Mouse (Mus musculus): ENCODE data around the gene Scarb1. TPM values are rescaled to one million over a fixed set of nuclear protein-coding genes. Genes with fewer than 3 reads are reported as not detected.

Gene Scarb1
- polyA plus RNA-seq, 1 experiment from 2014 or later = 50.8 TPM

DNA sequence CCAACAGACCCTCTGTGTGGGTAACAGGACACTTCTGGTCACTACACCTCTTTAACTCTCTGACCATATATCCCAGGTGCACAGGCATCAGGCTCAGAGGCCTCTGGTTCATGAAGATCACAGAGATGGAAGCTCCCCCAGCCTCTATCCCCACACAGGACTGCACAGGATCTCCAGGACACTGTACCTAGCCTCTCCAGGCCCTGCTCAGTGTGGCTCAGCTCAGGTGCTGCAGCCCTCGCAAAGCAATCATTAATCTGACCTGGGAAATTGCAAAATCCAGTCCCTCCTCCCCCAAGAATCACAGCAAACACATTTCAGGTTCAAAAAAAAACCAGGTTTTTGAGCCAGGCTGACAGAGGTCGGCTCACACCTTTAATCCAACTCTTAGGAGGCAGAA lies 29.9 kb downstream of the Scarb1 start:
- no peak overlapping the region for H3K27ac ChIP-seq (ENCODE audit: low read depth)
- WGBS = 67% methylated on average over 2 of the region's 2 CpGs
- no peak overlapping the region for H3K9ac ChIP-seq (ENCODE audit: low read length)
- no peaks in the 10 kb centered on the region for H3K9me3 ChIP-seq (ENCODE audit: control insufficient read depth, low read length)
- ATAC-seq (replicated peaks; ENCODE audit: low FRiP score, low TSS enrichment, low read depth) (no peak), DNase-seq (ENCODE audit: low spot score) (no peak)
- no peak overlapping the region for H3K4me2 ChIP-seq (ENCODE audit: low read length)
- H3K36me3 ChIP-seq (ENCODE audit: control insufficient read depth, insufficient read depth, low read length) = no peaks in the 10 kb centered on the region
- H3K4me1 ChIP-seq (replicated peaks; ENCODE audit: control insufficient read depth, insufficient read depth, low read length) = no peaks in the 10 kb centered on the region
- no peak overlapping the region for H3K4me3 ChIP-seq (ENCODE audit: low read depth, low read length)
- no peaks in the 10 kb centered on the region for H3K27me3 ChIP-seq (replicated peaks; ENCODE audit: control insufficient read depth, insufficient read depth, low read length)

DNA sequence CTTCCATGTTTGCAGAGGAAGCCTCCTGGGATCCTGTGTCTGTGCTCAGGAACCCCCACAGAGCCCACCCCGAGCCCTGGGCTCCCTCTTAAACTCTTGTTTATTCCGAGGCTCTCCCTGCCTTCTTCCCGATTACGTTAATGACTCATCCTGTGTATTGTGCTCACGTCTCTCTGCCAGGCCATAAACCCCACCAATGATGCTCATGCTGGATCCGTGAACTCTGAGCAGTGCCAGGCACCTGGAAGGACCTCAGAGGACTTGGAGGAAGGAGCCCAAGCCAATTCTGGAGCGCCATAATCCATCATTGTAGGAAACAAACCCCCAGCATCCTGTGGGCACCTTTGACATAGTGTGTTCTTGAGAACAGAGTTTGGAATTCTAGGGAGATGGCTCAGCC lies 31.7 kb downstream of the Scarb1 start:
- H3K27ac ChIP-seq (ENCODE audit: low read depth) = no peak overlapping the region
- 50% methylated on average over 7 of the region's 7 CpGs for WGBS
- H3K36me3 ChIP-seq (ENCODE audit: control insufficient read depth, insufficient read depth, low read length) = no peaks in the 10 kb centered on the region
- H3K9ac ChIP-seq (ENCODE audit: low read length) = no peak overlapping the region
- H3K4me3 ChIP-seq (ENCODE audit: low read depth, low read length) = no peak overlapping the region
- no peak for DNase-seq (ENCODE audit: low spot score)
- no peaks in the 10 kb centered on the region for H3K9me3 ChIP-seq (ENCODE audit: control insufficient read depth, low read length)
- H3K4me1 ChIP-seq (replicated peaks; ENCODE audit: control insufficient read depth, insufficient read depth, low read length) = peaks cover 3% of the 10 kb centered on the region; the same call in 1 of the 2 replicates
- H3K27me3 ChIP-seq (replicated peaks; ENCODE audit: control insufficient read depth, insufficient read depth, low read length) = no peaks in the 10 kb centered on the region
- ATAC-seq (replicated peaks; ENCODE audit: low FRiP score, low TSS enrichment, low read depth) = no peak
- no peak overlapping the region for H3K4me2 ChIP-seq (ENCODE audit: low read length)

DNA sequence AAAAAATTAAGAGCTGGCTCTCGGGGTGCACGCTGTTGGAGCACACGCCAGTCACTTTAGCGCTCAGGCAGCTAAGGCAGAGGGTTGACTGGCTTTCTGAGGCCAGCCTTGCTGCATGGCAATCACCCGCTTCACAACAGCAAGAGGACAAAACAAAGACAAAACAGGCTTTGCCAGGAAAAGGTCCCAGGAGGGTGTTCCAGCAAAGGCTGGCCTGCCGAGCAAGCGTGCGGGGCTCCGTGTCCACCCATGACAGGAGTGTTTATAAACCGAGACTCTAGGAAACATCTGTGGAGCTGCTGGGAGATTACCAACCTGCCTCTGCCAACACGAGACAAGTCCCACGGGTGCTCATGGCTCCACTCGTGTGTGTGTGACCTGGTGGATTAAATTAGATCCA lies 34.1 kb downstream of the Scarb1 start:
- Histone ChIP-seq H3K4me2 (ENCODE audit: low read length) (no peak overlapping the region), H3K9me3 (ENCODE audit: control insufficient read depth, low read length) (no peaks in the 10 kb centered on the region), H3K9ac (ENCODE audit: low read length) (no peak overlapping the region), H3K36me3 (ENCODE audit: control insufficient read depth, insufficient read depth, low read length) (peaks cover under 1% of the 10 kb centered on the region; the same call in 1 of the 2 replicates), H3K27ac (ENCODE audit: low read depth) (no peak overlapping the region), H3K4me3 (ENCODE audit: low read depth, low read length) (no peak overlapping the region), H3K4me1 (replicated peaks; ENCODE audit: control insufficient read depth, insufficient read depth, low read length) (peaks cover 5% of the 10 kb centered on the region; the same call in 1 of the 2 replicates), H3K27me3 (replicated peaks; ENCODE audit: control insufficient read depth, insufficient read depth, low read length) (no peaks in the 10 kb centered on the region)
- 76% methylated on average over 13 of the region's 13 CpGs for WGBS
- no peak for DNase-seq (ENCODE audit: low spot score)
- ATAC-seq (replicated peaks; ENCODE audit: low FRiP score, low TSS enrichment, low read depth) = no peak

DNA sequence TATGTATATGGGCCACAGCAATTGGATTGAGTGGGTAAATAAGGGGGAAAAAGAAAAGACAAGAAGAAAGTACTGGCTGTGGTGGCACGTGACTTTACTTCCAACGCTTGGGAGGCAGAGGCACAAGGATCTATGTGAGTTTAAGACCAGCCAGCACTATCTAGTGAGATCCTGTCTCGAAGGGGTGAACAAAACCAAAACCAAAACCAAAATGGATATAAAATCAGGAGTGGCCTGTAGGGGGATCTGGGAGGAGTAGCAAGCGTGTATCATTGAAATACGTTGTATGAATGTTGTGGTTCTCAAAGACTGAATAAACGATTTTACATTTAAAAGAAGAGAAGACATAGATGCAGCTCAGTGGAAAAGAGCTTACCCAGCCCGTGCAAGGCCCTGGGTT lies 34.5 kb downstream of the Scarb1 start:
- no peaks in the 10 kb centered on the region for H3K27me3 ChIP-seq (replicated peaks; ENCODE audit: control insufficient read depth, insufficient read depth, low read length)
- 85% methylated on average over 7 of the region's 7 CpGs for WGBS
- DNase-seq (ENCODE audit: low spot score) = no peak
- H3K4me2 ChIP-seq (ENCODE audit: low read length) = no peak overlapping the region
- ATAC-seq (replicated peaks; ENCODE audit: low FRiP score, low TSS enrichment, low read depth) = no peak
- no peaks in the 10 kb centered on the region for H3K9me3 ChIP-seq (ENCODE audit: control insufficient read depth, low read length)
- H3K9ac ChIP-seq (ENCODE audit: low read length) = no peak overlapping the region
- H3K4me1 ChIP-seq (replicated peaks; ENCODE audit: control insufficient read depth, insufficient read depth, low read length) = peaks cover 5% of the 10 kb centered on the region; the same call in 1 of the 2 replicates
- peaks cover 3% of the 10 kb centered on the region for H3K36me3 ChIP-seq (ENCODE audit: control insufficient read depth, insufficient read depth, low read length)
- no peak overlapping the region for H3K4me3 ChIP-seq (ENCODE audit: low read depth, low read length)
- no peak overlapping the region for H3K27ac ChIP-seq (ENCODE audit: low read depth)

DNA sequence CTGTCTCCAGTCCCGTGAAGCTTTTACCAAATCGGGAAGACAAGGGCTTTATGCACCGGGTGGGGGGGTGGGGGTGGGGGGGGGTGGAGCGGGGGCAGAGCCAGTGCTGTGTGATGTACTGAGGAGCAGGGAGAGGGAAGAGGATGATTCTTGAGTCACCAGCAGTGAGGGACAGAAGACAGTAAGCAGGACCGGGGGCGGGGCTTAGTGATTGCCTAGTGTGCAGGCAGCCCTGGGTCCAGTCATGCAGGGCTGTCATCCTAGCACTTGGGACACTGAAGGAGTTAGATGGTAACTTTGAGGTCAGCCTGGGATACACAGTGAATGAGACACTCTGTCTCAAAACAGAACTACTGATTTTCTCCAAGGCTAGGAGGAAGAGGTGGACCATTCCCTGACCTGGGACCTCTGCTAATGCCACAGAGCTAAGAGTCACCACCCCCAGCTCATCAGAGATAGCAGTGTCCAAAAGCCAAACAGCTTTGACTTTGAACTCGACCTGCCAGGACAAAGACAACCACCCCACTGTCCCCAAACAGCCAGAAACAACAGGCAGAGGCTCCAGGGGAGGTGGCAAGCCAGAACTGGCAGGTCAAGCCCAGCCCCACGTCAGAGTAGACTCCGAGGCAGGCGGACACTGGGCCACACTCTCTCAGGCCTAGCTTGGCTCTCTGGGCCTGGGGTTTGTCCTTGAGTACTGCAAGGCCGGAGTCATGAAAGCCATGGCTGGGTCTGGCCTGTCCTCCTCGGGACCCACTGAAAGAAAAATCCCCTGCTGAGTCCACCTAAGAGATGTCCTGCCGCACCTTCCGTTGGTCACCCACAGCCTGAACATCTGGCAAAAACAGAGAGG lies 35.4 kb downstream of the Scarb1 start:
- no peaks in the 10 kb centered on the region for H3K9me3 ChIP-seq (ENCODE audit: control insufficient read depth, low read length)

DNA sequence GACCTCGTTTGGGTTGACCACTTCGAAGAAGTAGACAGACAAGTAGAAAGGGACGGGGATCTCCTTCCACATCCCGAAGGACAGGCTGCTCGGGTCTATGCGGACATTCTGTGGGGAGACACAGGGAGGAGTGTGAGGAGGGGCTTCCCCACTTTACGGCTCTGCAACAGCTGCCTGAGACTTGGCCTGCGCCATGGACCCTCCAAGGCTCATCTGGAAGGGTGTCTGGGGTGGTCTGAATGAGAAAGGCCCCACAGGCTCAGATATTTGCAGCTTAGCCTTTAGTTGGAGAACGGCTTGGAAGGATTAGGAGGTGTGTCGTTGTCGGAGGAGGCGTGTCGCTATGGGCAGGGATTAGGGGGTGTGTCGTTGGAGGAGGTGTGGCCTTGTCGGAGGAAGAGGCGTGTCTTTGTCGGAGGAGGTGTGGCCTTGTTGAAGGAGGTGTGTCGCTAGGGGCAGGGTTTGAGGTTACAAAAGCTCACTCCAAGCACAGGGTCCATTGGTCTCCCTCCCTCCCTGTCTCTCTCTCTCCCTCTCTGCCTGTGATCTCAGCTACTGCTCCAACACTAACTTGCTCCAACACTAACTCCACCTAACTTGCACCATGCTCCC lies 36.5 kb downstream of the Scarb1 start:
- peaks cover 5% of the 10 kb centered on the region; the same call in 1 of the 2 replicates for H3K4me1 ChIP-seq (replicated peaks; ENCODE audit: control insufficient read depth, insufficient read depth, low read length)
- ATAC-seq (replicated peaks; ENCODE audit: low FRiP score, low TSS enrichment, low read depth) = peak; percentile 45; the same call in 1 of the 2 replicates
- H3K36me3 ChIP-seq (ENCODE audit: control insufficient read depth, insufficient read depth, low read length) = peaks cover 13% of the 10 kb centered on the region
- peak; percentile 78 for DNase-seq (ENCODE audit: low spot score)
- 24% methylated on average over 18 of the region's 18 CpGs for WGBS
- peak overlapping the region; percentile 31 for H3K4me2 ChIP-seq (ENCODE audit: low read length)
- H3K4me3 ChIP-seq (ENCODE audit: low read depth, low read length) = no peak overlapping the region
- 0 out of 2 replicates have a peak, but pooled peaks cover 5% of the 10 kb centered on the region for H3K9me3 ChIP-seq (ENCODE audit: control insufficient read depth, low read length)
- no peak overlapping the region for H3K9ac ChIP-seq (ENCODE audit: low read length)
- no peaks in the 10 kb centered on the region for H3K27me3 ChIP-seq (replicated peaks; ENCODE audit: control insufficient read depth, insufficient read depth, low read length)
- no peak overlapping the region for H3K27ac ChIP-seq (ENCODE audit: low read depth)

More for the DNA sequence above, 35.4 kb downstream of the Scarb1 start:
- Histone ChIP-seq H3K9ac (ENCODE audit: low read length) (no peak overlapping the region), H3K4me2 (ENCODE audit: low read length) (no peak overlapping the region), H3K27ac (ENCODE audit: low read depth) (no peak overlapping the region), H3K4me1 (replicated peaks; ENCODE audit: control insufficient read depth, insufficient read depth, low read length) (peaks cover 5% of the 10 kb centered on the region; the same call in 1 of the 2 replicates), H3K27me3 (replicated peaks; ENCODE audit: control insufficient read depth, insufficient read depth, low read length) (no peaks in the 10 kb centered on the region), H3K4me3 (ENCODE audit: low read depth, low read length) (no peak overlapping the region), H3K36me3 (ENCODE audit: control insufficient read depth, insufficient read depth, low read length) (peaks cover 3% of the 10 kb centered on the region)
- DNase-seq (ENCODE audit: low spot score) (no peak), ATAC-seq (replicated peaks; ENCODE audit: low FRiP score, low TSS enrichment, low read depth) (peak; percentile 34; the same call in 1 of the 2 replicates)
- 61% methylated on average over 14 of the region's 14 CpGs for WGBS

DNA sequence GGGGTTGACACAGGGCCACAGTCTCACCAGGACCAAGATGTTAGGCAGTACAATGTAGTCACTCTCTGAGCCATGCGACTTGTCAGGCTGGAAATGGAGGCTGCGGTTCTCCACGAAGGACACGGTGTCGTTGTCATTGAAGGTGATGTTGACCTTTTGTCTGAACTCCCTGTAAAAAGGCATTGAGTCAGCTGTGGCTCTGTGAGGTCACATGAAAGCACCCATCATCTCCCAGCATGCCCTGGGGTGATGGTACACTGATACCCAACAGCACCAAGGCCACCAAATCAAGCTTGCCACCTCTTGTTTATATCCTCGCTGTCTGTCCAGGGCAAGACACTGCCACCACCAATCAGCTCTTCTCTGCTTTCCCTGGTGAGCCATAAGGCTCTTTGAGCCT lies 37.8 kb downstream of the Scarb1 start:
- H3K4me2 ChIP-seq (ENCODE audit: low read length) = no peak overlapping the region
- 0 out of 2 replicates have a peak, but pooled peaks cover 5% of the 10 kb centered on the region for H3K9me3 ChIP-seq (ENCODE audit: control insufficient read depth, low read length)
- WGBS = 94% methylated on average over 6 of the region's 6 CpGs
- no peak overlapping the region for H3K4me3 ChIP-seq (ENCODE audit: low read depth, low read length)
- DNase-seq (ENCODE audit: low spot score) (no peak), ATAC-seq (replicated peaks; ENCODE audit: low FRiP score, low TSS enrichment, low read depth) (no peak)
- no peak overlapping the region for H3K9ac ChIP-seq (ENCODE audit: low read length)
- peaks cover 25% of the 10 kb centered on the region for H3K36me3 ChIP-seq (ENCODE audit: control insufficient read depth, insufficient read depth, low read length)
- no peaks in the 10 kb centered on the region for H3K27me3 ChIP-seq (replicated peaks; ENCODE audit: control insufficient read depth, insufficient read depth, low read length)
- H3K4me1 ChIP-seq (replicated peaks; ENCODE audit: control insufficient read depth, insufficient read depth, low read length) = peaks cover 5% of the 10 kb centered on the region; the same call in 1 of the 2 replicates
- H3K27ac ChIP-seq (ENCODE audit: low read depth) = no peak overlapping the region

DNA sequence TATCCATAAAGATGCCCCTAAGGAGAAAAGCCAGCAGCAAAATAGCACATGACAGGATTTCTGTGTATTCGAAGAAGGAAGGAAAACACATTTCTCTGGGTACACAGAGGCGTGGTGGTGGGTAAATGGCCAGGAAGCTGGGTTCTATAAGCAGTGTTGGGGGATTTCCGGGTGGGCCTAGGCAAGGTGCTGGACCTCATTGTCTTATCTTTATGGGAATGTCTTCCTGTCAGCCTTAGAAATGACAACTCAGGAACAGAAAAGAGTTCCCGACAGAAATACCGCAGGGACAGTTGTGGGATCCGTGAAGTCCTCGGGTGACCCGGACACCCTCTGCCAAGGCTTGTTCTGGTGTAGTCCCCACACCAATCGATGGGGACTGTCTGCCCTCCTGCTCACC lies 42.7 kb downstream of the Scarb1 start:
- Histone ChIP-seq H3K4me2 (ENCODE audit: low read length) (no peak overlapping the region), H3K4me1 (replicated peaks; ENCODE audit: control insufficient read depth, insufficient read depth, low read length) (no peaks in the 10 kb centered on the region), H3K4me3 (ENCODE audit: low read depth, low read length) (no peak overlapping the region), H3K27ac (ENCODE audit: low read depth) (no peak overlapping the region), H3K27me3 (replicated peaks; ENCODE audit: control insufficient read depth, insufficient read depth, low read length) (no peaks in the 10 kb centered on the region), H3K9me3 (ENCODE audit: control insufficient read depth, low read length) (peaks cover 9% of the 10 kb centered on the region; the same call in 1 of the 2 replicates), H3K9ac (ENCODE audit: low read length) (no peak overlapping the region), H3K36me3 (ENCODE audit: control insufficient read depth, insufficient read depth, low read length) (peaks cover 52% of the 10 kb centered on the region)
- no peak for DNase-seq (ENCODE audit: low spot score)
- no peak for ATAC-seq (replicated peaks; ENCODE audit: low FRiP score, low TSS enrichment, low read depth)
- 90% methylated on average over 9 of the region's 9 CpGs for WGBS
